In genomic region chr7:82864260-82864990, GRCm38 (mm10) we compare ENCODE assay signal across 9 mouse cellular contexts. TPM values are rescaled to one million over a fixed set of nuclear protein-coding genes. Genes with fewer than 3 reads are reported as not detected.
DNase-seq lines count a peak whose midpoint lies in the region; ATAC-seq and TF ChIP-seq lines count a peak whose summit lies in the region.
"Had no signal": no experiment of that assay in that cellular context is flagged by ENCODE, and none has a peak within 500 bp of the region (broad histone marks: within the 10 kb centered on the region; RNA-seq: fewer than 3 reads in every experiment).

No protein-coding gene starts in this region.

- peaks cover 5% of the 10 kb centered on the region for H3K4me1 ChIP-seq in heart, embryonic 12.5 days (replicated peaks)
- H3K4me1 ChIP-seq in hindbrain, embryonic 10.5 days (replicated peaks) = peaks cover 31% of the 10 kb centered on the region
- peaks cover 30% of the 10 kb centered on the region for H3K4me1 ChIP-seq in midbrain, embryonic 10.5 days

- H3K27ac ChIP-seq in heart, embryonic 12.5 days (ENCODE audit: poor library complexity, severe bottlenecking) = no peak overlapping the region
- peak overlapping the region; percentile 100 for H3K27ac ChIP-seq in hindbrain, embryonic 10.5 days
- peak overlapping the region; percentile 100 for H3K27ac ChIP-seq in midbrain, embryonic 10.5 days (replicated peaks)
- H3K27ac ChIP-seq in gastrocnemius, adult 2 months = no peak overlapping the region

- 56% methylated on average over 8 of the region's 8 CpGs for WGBS in heart, embryonic 12.5 days
- 43% methylated on average over 8 of the region's 8 CpGs for WGBS in hindbrain, embryonic 10.5 days
- 55% methylated on average over 8 of the region's 8 CpGs for WGBS in midbrain, embryonic 10.5 days

- no peak for DNase-seq in heart, adult 9 months (ENCODE audit: low spot score in 2 of 2)
- peak; percentile 22 for DNase-seq in brain, embryonic 18.5 days (ENCODE audit: low read depth, low spot score)
- DNase-seq in hindbrain, embryonic 10.5 days (ENCODE audit: low spot score) = peak; percentile 42
- DNase-seq in midbrain, embryonic 10.5 days (ENCODE audit: low spot score) = peak; percentile 29
- no peak for DNase-seq in right cerebral cortex, postnatal 14 days
- DNase-seq in layer of hippocampus, postnatal 25 days (ENCODE audit: extremely low spot score in 1 of 2, low spot score in 1 of 2) = no peak
- DNase-seq in gastrocnemius, adult 2 months = no peak

- H3K4me3 ChIP-seq in heart, embryonic 12.5 days = 0 out of 2 replicates have a peak overlapping the region, but pooled peaks have one; percentile 73
- peak overlapping the region; percentile 100 for H3K4me3 ChIP-seq in hindbrain, embryonic 10.5 days
- H3K4me3 ChIP-seq in midbrain, embryonic 10.5 days = peak overlapping the region; percentile 100
- no peak overlapping the region for H3K4me3 ChIP-seq in gastrocnemius, adult 2 months

- no peak overlapping the region for H3K9ac ChIP-seq in heart, embryonic 12.5 days

- peak overlapping the region; percentile 92 for H3K4me2 ChIP-seq in heart, embryonic 12.5 days

- intact Hi-C loops in gastrocnemius, adult 2 months (cut with DNase I) = loop anchor here (10.0 kb wide), 1 partner anchor 150 kb away; no protein-coding TSS in a partner anchor

- no peak for TF ChIP-seq CTCF in gastrocnemius, adult 2 months (IDR thresholded peaks at IDR 0.05)

- ATAC-seq in heart, embryonic 12.5 days (ENCODE audit: insufficient number of reproducible peaks, low FRiP score) = no peak

- no peaks in the 10 kb centered on the region for H3K9me3 ChIP-seq in heart, embryonic 12.5 days (replicated peaks)
- H3K9me3 ChIP-seq in hindbrain, embryonic 10.5 days = no peaks in the 10 kb centered on the region
- H3K9me3 ChIP-seq in midbrain, embryonic 10.5 days (replicated peaks) = no peaks in the 10 kb centered on the region
- H3K9me3 ChIP-seq: stomach, embryonic 15.5 days had no signal

- H3K36me3 ChIP-seq in heart, embryonic 12.5 days = peaks cover 7% of the 10 kb centered on the region
- H3K36me3 ChIP-seq in hindbrain, embryonic 10.5 days = peaks cover 9% of the 10 kb centered on the region
- peaks cover 9% of the 10 kb centered on the region for H3K36me3 ChIP-seq in midbrain, embryonic 10.5 days
- H3K36me3 ChIP-seq: stomach, embryonic 15.5 days had no signal

- H3K27me3 ChIP-seq in heart, embryonic 12.5 days (replicated peaks) = peaks cover under 1% of the 10 kb centered on the region; the same call in 1 of the 2 replicates
- H3K27me3 ChIP-seq in hindbrain, embryonic 10.5 days (ENCODE audit: insufficient read depth, poor library complexity, severe bottlenecking) = no peaks in the 10 kb centered on the region
- H3K27me3 ChIP-seq in midbrain, embryonic 10.5 days (ENCODE audit: low read depth, poor library complexity, severe bottlenecking) = no peaks in the 10 kb centered on the region
- H3K27me3 ChIP-seq: stomach, embryonic 15.5 days had no signal

RNA-seq across cellular contexts. Expression of gene Mex3b, which starts 2.7 kb away (rescaled TPM):
- 15.6 and 17.1 TPM in 2 replicates for polyA plus RNA-seq in heart, embryonic 12.5 days (2016; fragmentation: Nextera tagmentation; extraction: Ambion mirVana)
- 24.9 and 27.7 TPM in 2 replicates for polyA plus RNA-seq in hindbrain, embryonic 10.5 days (2016; fragmentation: Nextera tagmentation; extraction: Ambion mirVana)
- 23.2 and 24.7 TPM in 2 replicates for polyA plus RNA-seq in midbrain, embryonic 10.5 days (2016; fragmentation: Nextera tagmentation; extraction: Ambion mirVana)
- 10 to 100 TPM; 25.8 to 29.3 TPM for total RNA-seq in layer of hippocampus, postnatal 25 days (2021)
- total RNA-seq in gastrocnemius, adult 2 months (2021) = under 1 TPM; 0.43 to 0.59 TPM

Comparison
In these comparisons a context has a peak if more than half of its experiments do, and no peak if none do; other contexts are left out.
1. H3K27ac ChIP-seq: peak in hindbrain, embryonic 10.5 days (single experiment) and midbrain, embryonic 10.5 days (single experiment); none in heart, embryonic 12.5 days (single experiment) and gastrocnemius, adult 2 months (single experiment).
2. DNase-seq: peak in brain, embryonic 18.5 days (single experiment), hindbrain, embryonic 10.5 days (single experiment) and midbrain, embryonic 10.5 days (single experiment); none in heart, adult 9 months (0 of 2), right cerebral cortex, postnatal 14 days (single experiment), layer of hippocampus, postnatal 25 days (0 of 2) and gastrocnemius, adult 2 months (single experiment).